In genomic region chr10:95557337-95557828, GRCm38 (mm10) we compare ENCODE assay signal across 9 mouse cellular contexts. TPM values are rescaled to one million over a fixed set of nuclear protein-coding genes. Genes with fewer than 3 reads are reported as not detected.
DNase-seq lines count a peak whose midpoint lies in the region; ATAC-seq and TF ChIP-seq lines count a peak whose summit lies in the region.
"Had no signal": no experiment of that assay in that cellular context is flagged by ENCODE, and none has a peak within 500 bp of the region (broad histone marks: within the 10 kb centered on the region; RNA-seq: fewer than 3 reads in every experiment).

No protein-coding gene starts in this region.

- WGBS in kidney, postnatal 0 days = 88% methylated on average over 5 of the region's 5 CpGs

- no peak for TF ChIP-seq POLR2A in ES-Bruce4 (IDR thresholded peaks at IDR 0.05; ENCODE audit: insufficient read depth, low read length)

- DNase-seq in kidney, postnatal 0 days (ENCODE audit: low spot score) = peak; percentile 58
- no peak for DNase-seq in kidney, adult 8-10 months
- no peak for DNase-seq in layer of hippocampus, adult 9-10 months (ENCODE audit: low spot score)
- no peak for DNase-seq in right cerebral cortex, postnatal 14 days
- no peak for DNase-seq in left cerebral cortex, postnatal 4 days

- no peak; the same call in 1 of the 2 replicates for ATAC-seq in kidney, postnatal 0 days (replicated peaks; ENCODE audit: low FRiP score, low read depth)
- ATAC-seq in common myeloid progenitor, adult 5-6 weeks (replicated peaks; ENCODE audit: low read depth, poor library complexity, severe bottlenecking) = peak; percentile 47
- ATAC-seq in monocyte, adult 5-6 weeks (replicated peaks; ENCODE audit: insufficient number of reproducible peaks, low FRiP score, low TSS enrichment, poor library complexity, severe bottlenecking) = peak; percentile 34; the same call in 1 of the 2 replicates

- no peaks in the 10 kb centered on the region for H3K27me3 ChIP-seq in kidney, postnatal 0 days (ENCODE audit: insufficient read depth, low read length)
- no peaks in the 10 kb centered on the region for H3K27me3 ChIP-seq in ES-Bruce4 (ENCODE audit: control insufficient read depth, insufficient read depth, low read length, poor library complexity, severe bottlenecking)
- H3K27me3 ChIP-seq: lung, embryonic 15.5 days had no signal

- no peak for TF ChIP-seq EP300 in ES-Bruce4 (IDR thresholded peaks at IDR 0.05; ENCODE audit: insufficient read depth, low read depth, low read length)

- H3K36me3 ChIP-seq in kidney, postnatal 0 days (ENCODE audit: insufficient read depth, low read length) = no peaks in the 10 kb centered on the region
- peaks cover 21% of the 10 kb centered on the region for H3K36me3 ChIP-seq in ES-Bruce4 (ENCODE audit: control insufficient read depth, insufficient read depth, low read length, poor library complexity, severe bottlenecking)

- H3K4me2 ChIP-seq in kidney, postnatal 0 days (ENCODE audit: low read length) = no peak overlapping the region
- H3K4me2 ChIP-seq: lung, embryonic 15.5 days had no signal

- H3K4me1 ChIP-seq in kidney, postnatal 0 days (replicated peaks; ENCODE audit: insufficient read depth, low read length) = peaks cover 8% of the 10 kb centered on the region; the same call in 1 of the 2 replicates
- H3K4me1 ChIP-seq in ES-Bruce4 (ENCODE audit: control insufficient read depth, insufficient read depth, low read length) = peaks cover 2% of the 10 kb centered on the region

- intact Hi-C loops in left cerebral cortex, postnatal 4 days (cut with DNase I) = loop anchor here (10.0 kb wide), 2 partner anchors 297 to 477 kb away; no protein-coding TSS in a partner anchor

- no peak overlapping the region for H3K9ac ChIP-seq in kidney, postnatal 0 days (ENCODE audit: low read depth, low read length)
- no peak overlapping the region for H3K9ac ChIP-seq in ES-Bruce4 (ENCODE audit: low read depth, poor library complexity, severe bottlenecking)
- H3K9ac ChIP-seq: lung, embryonic 15.5 days had no signal

- peak; percentile 85 for TF ChIP-seq CTCF in kidney, postnatal 0 days (IDR thresholded peaks at IDR 0.05; ENCODE audit: low read depth)
- peak; percentile 49 for TF ChIP-seq CTCF in ES-Bruce4 (IDR thresholded peaks at IDR 0.05; ENCODE audit: low read depth, low read length)

- H3K9me3 ChIP-seq in kidney, postnatal 0 days (replicated peaks; ENCODE audit: low read length) = no peaks in the 10 kb centered on the region
- H3K9me3 ChIP-seq in ES-Bruce4 (replicated peaks; ENCODE audit: control insufficient read depth, insufficient read depth, low read length, poor library complexity, severe bottlenecking) = no peaks in the 10 kb centered on the region
- H3K9me3 ChIP-seq: lung, embryonic 15.5 days had no signal

- H3K27ac ChIP-seq in kidney, postnatal 0 days = no peak overlapping the region
- H3K27ac ChIP-seq in ES-Bruce4 (ENCODE audit: insufficient read depth, low read length) = no peak overlapping the region
- H3K27ac ChIP-seq: lung, embryonic 15.5 days had no signal

- no peak overlapping the region for H3K4me3 ChIP-seq in kidney, postnatal 0 days (replicated peaks; ENCODE audit: low read depth, low read length)
- H3K4me3 ChIP-seq in ES-Bruce4 (ENCODE audit: low read depth, low read length) = no peak overlapping the region
- H3K4me3 ChIP-seq: lung, embryonic 15.5 days had no signal

RNA-seq across cellular contexts. Expression of gene Nudt4, which starts 6.6 kb away (rescaled TPM):
- 215 and 232 TPM in 2 replicates for polyA plus RNA-seq in kidney, postnatal 0 days (2015; fragmentation: Nextera tagmentation; extraction: Ambion mirVana)
- 128 and 133 TPM in 2 replicates for polyA plus RNA-seq in ES-Bruce4 (2011; ENCODE audit: insufficient read depth, insufficient read length, low read depth, missing spikeins)
- total RNA-seq in common myeloid progenitor, adult 5-6 weeks (2017) = 42.8 and 54.6 TPM in 2 replicates
- total RNA-seq in monocyte, adult 5-6 weeks (2017) = 60.2 to 71.0 TPM (median 66.3 TPM) in 3 replicates
- 100 to 1,000 TPM; 202 to 243 TPM for total RNA-seq in left cerebral cortex, postnatal 4 days (2021)

RNA-seq across cellular contexts. Expression of gene Ube2n, which starts 42.4 kb away (rescaled TPM):
- 277 and 296 TPM in 2 replicates for polyA plus RNA-seq in kidney, postnatal 0 days (2015; fragmentation: Nextera tagmentation; extraction: Ambion mirVana)
- polyA plus RNA-seq in ES-Bruce4 (2011; ENCODE audit: insufficient read depth, insufficient read length, low read depth, missing spikeins) = 280 and 301 TPM in 2 replicates
- 146 and 182 TPM in 2 replicates for total RNA-seq in common myeloid progenitor, adult 5-6 weeks (2017)
- 101 to 144 TPM (median 135 TPM) in 3 replicates for total RNA-seq in monocyte, adult 5-6 weeks (2017)
- 100 to 1,000 TPM; 213 to 231 TPM for total RNA-seq in left cerebral cortex, postnatal 4 days (2021)

RNA-seq across cellular contexts. Expression of gene Mrpl42, which starts 55.6 kb away (rescaled TPM):
- polyA plus RNA-seq in kidney, postnatal 0 days (2015; fragmentation: Nextera tagmentation; extraction: Ambion mirVana) = 427 and 432 TPM in 2 replicates
- 238 and 240 TPM in 2 replicates for polyA plus RNA-seq in ES-Bruce4 (2011; ENCODE audit: insufficient read depth, insufficient read length, low read depth, missing spikeins)
- 160 and 174 TPM in 2 replicates for total RNA-seq in common myeloid progenitor, adult 5-6 weeks (2017)
- 39.1 to 48.3 TPM (median 43.7 TPM) in 3 replicates for total RNA-seq in monocyte, adult 5-6 weeks (2017)
- total RNA-seq in left cerebral cortex, postnatal 4 days (2021) = 10 to 100 TPM; 78.5 to 85.8 TPM
